Mouse (Mus musculus) lung, postnatal 0 days (tissue): ENCODE results near the gene Adra2b. TPM values are rescaled to one million over a fixed set of nuclear protein-coding genes. Genes with fewer than 3 reads are reported as not detected.
A peak's percentile ranks its signal among the peaks of the same experiment; 100 is the strongest.

Source experiments
- ATAC-seq: fragments of 200-750 bp; cut with Nextera tagmentation; 2 replicates; pipeline ENCODE4 v1.8.0; 2017; ENCODE audit warnings: moderate library complexity
- DNase-seq: peaks from one replicate; pipeline ENCODE4 v3.0.0-alpha.2; 2016; ENCODE audit warnings: low spot score
- H3K27ac ChIP-seq: fragments of 300-500 bp; sonication (generic); 2 replicates; pipeline ENCODE4 v1.5.1; 2014; ENCODE audit warnings: antibody characterized with exemption, mild to moderate bottlenecking, low read length, mixed read lengths
- H3K27me3 ChIP-seq: fragments of 300-500 bp; sonication (generic); replicated peaks from 2 replicates; pipeline ENCODE4 v1.6.1; 2014; ENCODE audit warnings: low read length, mixed read lengths; ENCODE audit not compliant: insufficient read depth
- H3K36me3 ChIP-seq: fragments of 300-500 bp; sonication (generic); 2 replicates; pipeline ENCODE4 v1.6.1; 2014; ENCODE audit warnings: low read length, mixed read lengths; ENCODE audit not compliant: insufficient read depth
- H3K4me1 ChIP-seq: fragments of 300-500 bp; sonication (generic); 2 replicates; pipeline ENCODE4 v1.6.1; 2014; ENCODE audit warnings: antibody characterized with exemption, low read depth, low read length, mixed read lengths; ENCODE audit not compliant: insufficient read depth
- H3K4me2 ChIP-seq: fragments of 300-500 bp; sonication (generic); replicated peaks from 2 replicates; pipeline ENCODE4 v1.6.1; 2014; ENCODE audit warnings: low read depth, mild to moderate bottlenecking, low read length, moderate library complexity, mixed read lengths
- H3K4me3 ChIP-seq: fragments of 300-500 bp; sonication (generic); 2 replicates; pipeline ENCODE4 v1.5.1; 2014; ENCODE audit warnings: low read depth, low read length
- H3K9ac ChIP-seq: fragments of 300-500 bp; sonication (generic); replicated peaks from 2 replicates; pipeline ENCODE4 v1.6.1; 2014; ENCODE audit warnings: low read depth, mild to moderate bottlenecking
- H3K9me3 ChIP-seq: fragments of 300-500 bp; sonication (generic); 2 replicates; pipeline ENCODE4 v1.6.1; 2016; ENCODE audit warnings: low read length, mixed read lengths
- CTCF ChIP-seq: IDR thresholded peaks from 2 replicates; pipeline ENCODE4 v1.5.1; 2016; ENCODE audit warnings: antibody characterized with exemption, mild to moderate bottlenecking
- EP300 ChIP-seq: IDR thresholded peaks from 2 replicates; pipeline ENCODE4 v1.6.1; 2016; ENCODE audit warnings: antibody characterized with exemption, mild to moderate bottlenecking, control low read depth
- WGBS: fragments of 180-500 bp; shearing (Covaris S2); extraction: QIAGEN DNeasy Blood & Tissue Kit; methylation state at CpG from one replicate; pipeline ENCODE4 v1.1.7; 2014; 5-methylcytosine and 5-hydroxymethylcytosine counted together
- polyA plus RNA-seq: library from polyadenylated mRNA; unstranded; fragments of >200 nt; fragmentation: Nextera tagmentation; extraction: Ambion mirVana; gene quantifications from 2 replicates; pipeline ENCODE4 v1.2.1, GENCODE M21; 2015

Adra2b gene
- polyA plus RNA-seq, 1 experiment from 2014 or later = 0.30 TPM

GRCm38 (mm10) chr2:127319071-127319470, 43.9 kb upstream of the Adra2b start:
- H3K4me2 ChIP-seq = no peak overlapping the region
- no peaks in the 10 kb centered on the region for H3K9me3 ChIP-seq
- ATAC-seq (no peak), DNase-seq (no peak)
- WGBS = 47% methylated on average over 4 of the region's 4 CpGs
- no peak overlapping the region for H3K4me3 ChIP-seq
- no peaks in the 10 kb centered on the region for H3K4me1 ChIP-seq
- no peak overlapping the region for H3K27ac ChIP-seq
- H3K9ac ChIP-seq = no peak overlapping the region
- no peaks in the 10 kb centered on the region for H3K36me3 ChIP-seq
- no peak for TF ChIP-seq CTCF
- TF ChIP-seq EP300 = no peak
- H3K27me3 ChIP-seq = no peaks in the 10 kb centered on the region

- Histone ChIP-seq H3K4me1 (no peaks in the 10 kb centered on the region), H3K9me3 (no peaks in the 10 kb centered on the region), H3K4me3 (no peak overlapping the region), H3K4me2 (no peak overlapping the region), H3K27me3 (no peaks in the 10 kb centered on the region), H3K27ac (no peak overlapping the region), H3K9ac (no peak overlapping the region), H3K36me3 (no peaks in the 10 kb centered on the region)
- no peak for ATAC-seq
- TF ChIP-seq CTCF (no peak), EP300 (no peak)
- no peak for DNase-seq
- WGBS = 69% methylated on average over 6 of the region's 6 CpGs
These were observed 40.2 kb upstream of the Adra2b start for GRCm38 (mm10) chr2:127322671-127323285.

- DNase-seq (no peak), ATAC-seq (no peak)
- H3K9me3 ChIP-seq = no peaks in the 10 kb centered on the region
- TF ChIP-seq EP300 (no peak), CTCF (no peak)
- H3K4me3 ChIP-seq = no peak overlapping the region
- H3K27ac ChIP-seq = no peak overlapping the region
- WGBS = 76% methylated on average over 1 of the region's 1 CpGs
- H3K9ac ChIP-seq = no peak overlapping the region
- H3K4me2 ChIP-seq = no peak overlapping the region
- no peaks in the 10 kb centered on the region for H3K36me3 ChIP-seq
- no peaks in the 10 kb centered on the region for H3K4me1 ChIP-seq
- H3K27me3 ChIP-seq = no peaks in the 10 kb centered on the region
These were observed 39.3 kb upstream of the Adra2b start for GRCm38 (mm10) chr2:127323667-127324066.

- H3K4me2 ChIP-seq = no peak overlapping the region
- TF ChIP-seq CTCF = no peak
- no peaks in the 10 kb centered on the region for H3K4me1 ChIP-seq
- WGBS = 50% methylated on average over 7 of the region's 7 CpGs
- ATAC-seq = no peak
- H3K9me3 ChIP-seq = no peaks in the 10 kb centered on the region
- no peak overlapping the region for H3K27ac ChIP-seq
- H3K36me3 ChIP-seq = no peaks in the 10 kb centered on the region
- no peak overlapping the region for H3K9ac ChIP-seq
- no peaks in the 10 kb centered on the region for H3K27me3 ChIP-seq
- no peak for DNase-seq
- H3K4me3 ChIP-seq = no peak overlapping the region
These were observed 38.6 kb upstream of the Adra2b start for GRCm38 (mm10) chr2:127324456-127324855.

GRCm38 (mm10) chr2:127328090-127328851, 34.7 kb upstream of the Adra2b start:
- TF ChIP-seq CTCF = no peak
- TF ChIP-seq EP300 = peak; percentile 27; the same call in 1 of the 2 replicates
- Histone ChIP-seq H3K27me3 (no peaks in the 10 kb centered on the region), H3K4me3 (no peak overlapping the region), H3K27ac (no peak overlapping the region), H3K36me3 (no peaks in the 10 kb centered on the region), H3K4me2 (no peak overlapping the region), H3K9ac (no peak overlapping the region), H3K9me3 (no peaks in the 10 kb centered on the region), H3K4me1 (no peaks in the 10 kb centered on the region)
- peak; percentile 68; the same call in 1 of the 2 replicates for ATAC-seq
- whole genome bisulfite sequencing = 49% methylated on average over 12 of the region's 12 CpGs
- no peak for DNase-seq

- Histone ChIP-seq H3K27me3 (no peaks in the 10 kb centered on the region; the same call in 1 of the 2 replicates), H3K27ac (no peak overlapping the region), H3K4me3 (no peak overlapping the region), H3K4me2 (no peak overlapping the region), H3K9me3 (no peaks in the 10 kb centered on the region), H3K4me1 (no peaks in the 10 kb centered on the region), H3K9ac (no peak overlapping the region), H3K36me3 (no peaks in the 10 kb centered on the region)
- ATAC-seq (no peak), DNase-seq (no peak)
- 72% methylated on average over 14 of the region's 14 CpGs for WGBS
- TF ChIP-seq CTCF (no peak), EP300 (no peak)
These were observed 30.0 kb upstream of the Adra2b start for GRCm38 (mm10) chr2:127332807-127333570.
